Mouse (Mus musculus) frontal cortex, postnatal 36 days (tissue): ENCODE measurements around the gene Slc15a3.

Source experiments
- DNase-seq, 2 experiments: peaks; one replicate each; pipeline ENCODE4 v3.0.0; 2022; ENCODE audit warnings: low spot score in 2 of 2

Gene Slc15a3

DNA sequence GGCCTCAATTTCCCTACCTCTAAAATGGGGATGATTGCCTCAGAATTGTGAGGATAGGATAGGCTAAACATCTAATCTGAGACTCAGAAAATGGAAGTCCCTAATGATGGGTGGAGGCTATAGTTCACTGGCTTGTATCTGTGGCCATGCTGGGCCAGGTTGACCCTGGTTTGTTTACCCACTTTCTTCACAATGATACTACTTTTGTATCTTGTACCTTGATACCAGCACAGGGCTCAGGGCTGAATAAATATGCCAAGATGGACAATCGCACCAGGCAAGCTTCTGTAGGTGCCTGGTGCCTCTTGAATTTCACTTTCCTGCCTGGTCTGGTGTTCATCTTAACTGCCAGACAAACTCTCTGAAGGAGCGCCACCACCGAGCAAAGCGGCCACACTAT is 17.0 kb upstream of the Slc15a3 start:
- DNase-seq, result no peak

- DNase-seq, result no peak
These were observed 15.5 kb upstream of the Slc15a3 start for GRCm38 (mm10) chr19:10824061-10824460.

- no peak for DNase-seq
These were observed 11.2 kb upstream of the Slc15a3 start for GRCm38 (mm10) chr19:10828321-10828720.

DNA sequence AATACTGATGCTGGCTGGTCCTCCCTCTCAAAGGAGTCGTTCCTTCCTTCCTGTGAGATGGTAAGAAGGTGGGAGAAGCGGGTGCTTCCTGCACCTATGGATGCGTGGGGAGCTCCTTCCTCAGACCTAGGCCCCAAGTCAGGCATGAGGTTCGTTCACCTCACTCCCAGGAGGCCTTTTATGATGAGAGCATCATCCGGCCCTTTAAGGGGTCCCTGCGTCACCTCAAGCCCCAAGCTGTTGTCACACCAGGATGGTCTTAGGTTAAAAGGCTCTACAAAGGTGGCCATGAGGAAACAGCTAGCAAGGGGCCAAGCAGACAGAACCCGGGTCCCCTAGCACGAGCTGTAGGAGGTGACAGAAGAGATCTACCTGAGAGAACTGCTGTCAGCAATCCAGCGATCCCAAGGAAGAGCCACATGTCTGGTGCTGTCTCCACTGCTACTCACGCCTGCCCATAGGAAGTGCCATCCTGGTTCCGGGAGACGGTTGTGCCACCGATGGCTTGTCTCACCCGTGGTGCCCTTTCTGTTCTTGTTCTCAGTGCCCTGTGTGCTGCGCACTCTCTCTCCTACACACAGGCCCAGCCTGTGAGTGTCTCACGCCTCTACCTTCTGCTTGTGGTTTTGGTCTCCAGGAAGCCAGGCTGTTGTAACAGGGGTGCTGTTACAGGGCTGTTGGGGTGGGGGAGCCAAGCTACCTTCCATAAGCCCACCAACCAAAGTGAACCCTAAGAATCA is 9.9 kb upstream of the Slc15a3 start, which contains the start of gene Cd6:
Gene Cd6, minus strand, starts transcription at position 623 of the 740 bp plus-strand sequence.
- DNase-seq, result no peak

GRCm38 (mm10) chr19:10831424-10831823 is 8.1 kb upstream of the Slc15a3 start:
- DNase-seq, result peak in 1 of 2 experiments; percentile 24

- no peak for DNase-seq
These were observed 7.5 kb upstream of the Slc15a3 start for GRCm38 (mm10) chr19:10832030-10832429.

GRCm38 (mm10) chr19:10833611-10834010 is 5.9 kb upstream of the Slc15a3 start:
- no peak for DNase-seq

DNA sequence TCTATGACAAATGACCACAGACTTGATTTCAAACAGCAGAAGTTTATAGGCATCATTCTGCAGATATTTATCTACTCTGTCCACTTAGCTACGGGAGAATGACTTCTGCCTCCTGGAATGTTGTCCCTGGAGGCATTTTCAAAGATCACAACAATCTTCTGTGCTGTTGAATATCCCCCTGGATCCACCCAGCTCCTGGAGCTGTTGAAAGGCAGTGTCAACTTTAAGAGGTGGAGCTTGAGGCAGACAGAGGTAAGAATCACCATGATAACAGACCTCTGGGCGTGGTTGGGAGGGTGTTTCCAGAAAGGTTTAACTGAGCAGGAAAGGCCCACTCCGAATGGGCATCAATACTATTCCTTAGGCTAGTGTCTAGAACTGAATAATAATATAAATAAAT is 3.9 kb upstream of the Slc15a3 start:
- no peak for DNase-seq

- DNase-seq, result no peak
These were observed 2.4 kb downstream of the Slc15a3 start for GRCm38 (mm10) chr19:10841721-10842626.

- no peak for DNase-seq
These were observed 3.4 kb downstream of the Slc15a3 start for GRCm38 (mm10) chr19:10842914-10843313.

GRCm38 (mm10) chr19:10844206-10844605 is 4.7 kb downstream of the Slc15a3 start:
- no peak for DNase-seq

DNA sequence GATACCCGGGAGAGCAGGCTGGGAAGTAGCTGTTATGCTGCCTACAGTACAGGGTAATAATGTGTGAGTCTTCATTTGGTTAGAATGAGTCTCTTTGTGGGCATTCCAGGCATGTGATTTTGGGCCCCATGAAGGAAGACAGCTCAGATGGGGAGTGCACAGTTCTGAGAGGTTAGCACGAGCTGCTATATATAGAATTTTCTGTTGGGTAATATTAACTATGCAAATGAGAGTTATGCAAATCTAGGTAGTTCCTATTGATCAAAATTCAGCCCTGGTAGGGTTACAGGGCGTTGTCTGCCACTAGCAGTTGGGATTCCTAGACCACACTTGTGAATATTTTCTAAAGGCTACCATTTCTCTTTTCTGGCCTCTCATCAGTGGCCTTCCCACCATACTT is 5.9 kb downstream of the Slc15a3 start:
- DNase-seq, result no peak

DNA sequence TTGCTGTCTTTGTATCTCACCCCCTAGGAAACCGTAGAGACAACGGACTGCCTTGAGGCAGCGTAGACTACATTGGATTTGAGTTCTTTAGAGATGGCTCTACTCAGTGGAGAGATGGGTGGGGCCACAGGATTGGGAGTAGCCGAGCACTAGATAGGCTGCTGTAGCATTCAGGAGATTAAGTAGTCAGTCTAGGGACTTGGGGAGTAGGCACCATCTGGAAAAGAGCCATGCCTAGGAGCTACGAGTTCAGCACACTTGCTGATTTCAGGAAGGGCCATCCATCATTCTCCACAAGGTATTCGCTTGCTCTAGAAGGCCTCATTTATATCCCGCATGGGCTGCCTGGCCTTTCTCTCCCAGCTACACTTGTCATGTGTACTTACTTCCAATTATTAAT is 6.6 kb downstream of the Slc15a3 start:
- DNase-seq, result no peak

DNA sequence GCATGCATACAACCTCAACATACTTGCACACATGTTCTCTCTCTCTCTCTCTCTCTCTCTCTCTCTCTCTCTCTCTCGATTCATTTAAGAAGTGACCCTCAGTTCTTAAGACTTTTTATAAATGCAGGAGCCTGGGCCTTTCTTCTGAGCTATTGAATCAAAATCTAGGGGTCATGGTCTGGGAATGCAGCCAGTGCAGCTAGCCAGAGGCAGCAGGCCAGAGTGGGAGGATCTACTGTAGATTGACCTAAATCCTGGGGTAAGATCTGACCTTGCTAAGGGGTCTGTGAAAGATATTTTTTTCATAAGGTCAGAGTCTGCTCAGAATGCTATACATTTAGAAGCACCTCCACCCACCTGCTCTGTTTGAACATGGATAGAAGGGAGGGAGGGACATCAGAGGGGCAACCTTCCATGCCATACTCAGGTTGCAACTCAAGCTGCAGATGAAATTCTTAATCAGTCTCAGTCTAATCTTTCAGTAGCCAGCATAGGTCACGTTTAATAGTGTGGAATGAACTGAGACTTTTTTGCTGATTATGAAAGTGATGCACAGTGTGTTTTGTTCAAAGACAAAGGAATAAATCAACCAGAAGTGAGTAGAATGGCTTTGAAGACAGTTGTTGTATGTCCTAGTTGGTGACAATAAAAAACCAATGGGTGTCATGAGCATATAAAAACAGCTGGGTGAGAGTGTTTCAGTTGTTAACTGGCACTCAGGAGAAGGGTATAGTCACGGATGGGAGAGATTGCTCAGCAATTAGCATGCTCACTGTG is 8.0 kb downstream of the Slc15a3 start:
- no peak for DNase-seq

GRCm38 (mm10) chr19:10855422-10855821 is 15.9 kb downstream of the Slc15a3 start:
- no peak for DNase-seq

DNA sequence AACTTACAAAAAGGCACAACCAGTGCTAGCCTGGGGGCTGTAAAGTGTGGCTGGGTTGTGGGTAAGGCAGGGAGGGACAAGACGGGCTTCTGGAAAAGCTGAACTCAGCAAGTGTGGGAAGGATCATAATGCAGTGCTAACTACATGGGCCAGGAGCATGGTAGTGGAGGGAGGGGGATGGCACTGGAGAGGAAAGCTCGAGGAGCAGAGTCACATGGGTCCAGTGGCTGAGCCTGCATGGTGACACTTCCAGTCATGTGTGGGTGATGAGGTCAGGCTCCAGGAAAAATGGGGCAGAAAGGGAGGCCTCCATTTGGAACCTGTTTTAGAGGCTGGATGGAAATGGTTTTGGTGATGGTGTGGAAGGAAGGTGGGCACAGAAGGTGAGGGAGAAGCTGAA is 17.0 kb downstream of the Slc15a3 start:
- peak in 1 of 2 experiments; percentile 31 for DNase-seq

DNA sequence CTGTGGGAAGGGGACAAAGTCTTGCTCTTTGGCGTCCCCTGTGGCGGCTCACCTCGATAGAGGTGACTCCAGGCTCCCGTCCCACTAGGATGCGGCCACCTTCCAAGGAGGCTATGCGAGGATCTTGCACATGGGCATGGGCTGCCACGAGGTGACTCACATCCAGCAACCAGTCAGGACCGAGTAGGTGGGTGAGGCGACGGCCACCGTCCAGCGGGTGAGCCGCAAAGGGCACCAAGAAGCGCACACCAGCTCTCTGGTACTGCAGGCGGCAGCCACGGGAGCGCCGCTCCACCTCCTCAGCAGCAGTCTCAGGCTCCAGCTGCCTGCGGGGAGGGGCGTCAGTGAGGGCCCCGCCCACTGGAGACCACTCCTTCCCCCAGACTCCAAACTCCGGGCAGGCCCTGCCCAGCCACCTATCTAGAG is 20.6 kb downstream of the Slc15a3 start:
- peak; percentile 15 to 17 for DNase-seq

GRCm38 (mm10) chr19:10866351-10866750 is 26.8 kb downstream of the Slc15a3 start:
- DNase-seq, result no peak

GRCm38 (mm10) chr19:10867946-10868622 is 28.6 kb downstream of the Slc15a3 start:
- peak; percentile 20 to 38 for DNase-seq

DNA sequence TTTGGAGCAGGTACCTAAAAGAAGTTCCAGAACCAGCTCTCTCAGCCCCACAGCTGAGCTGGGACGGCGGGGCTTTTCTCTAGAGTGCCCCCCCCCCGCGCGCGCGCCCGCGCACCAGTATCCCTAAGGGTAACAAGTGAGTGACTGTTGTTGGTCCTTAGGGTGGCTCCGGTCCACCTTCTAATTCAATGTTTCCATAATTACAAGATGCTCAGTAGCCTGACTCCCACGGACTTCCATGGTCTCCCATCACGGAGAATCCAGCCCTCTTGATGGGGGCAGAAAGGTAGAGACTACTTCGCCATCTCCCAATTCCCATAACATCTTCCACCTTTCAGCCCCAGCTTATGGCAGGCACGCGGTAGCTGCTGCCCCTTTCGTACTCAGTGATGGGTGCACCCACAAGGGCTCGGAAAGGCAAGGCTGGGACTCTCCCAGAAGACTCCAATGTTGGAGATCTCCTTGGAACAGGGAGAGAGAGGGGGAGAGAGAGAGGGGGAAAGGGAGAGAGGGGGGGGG is 29.2 kb downstream of the Slc15a3 start:
- DNase-seq, result peak; percentile 35 to 39

GRCm38 (mm10) chr19:10869241-10869885 is 29.8 kb downstream of the Slc15a3 start:
- peak; percentile 89 to 91 for DNase-seq
